Mouse (Mus musculus) heart, postnatal 36 days (tissue): ENCODE measurements at regions not wholly inside any gene's neighbourhood (a gene's known extent, or its start where the extent isn't known, plus 50 kb on each side); places are given as distances from the start of the nearest gene placed in this dataset.

Source experiments
- DNase-seq, 2 experiments: peaks; one replicate each; pipeline ENCODE4 v3.0.0; 2021 to 2022
- intact Hi-C: fragments of 180-260 bp; cut with DNase I; formaldehyde crosslinking; loops from one replicate; pipeline ENCODE4 v1.15.1; 2025

GRCm38 (mm10) chr3:137482546-137482945, 138.9 kb upstream of the Ddit4l start:
- intact Hi-C loops, result no loop called here
- DNase-seq, result no peak

- DNase-seq, result no peak
- intact Hi-C loops, result no loop called here
Measured at GRCm38 (mm10) chr3:137482971-137483370, 138.4 kb upstream of the Ddit4l start.

GRCm38 (mm10) chr3:137489592-137489991, 131.8 kb upstream of the Ddit4l start:
- DNase-seq, result no peak
- intact Hi-C loops, result no loop called here

GRCm38 (mm10) chr3:137491508-137492019, 129.8 kb upstream of the Ddit4l start:
- DNase-seq, result no peak
- intact Hi-C loops, result no loop called here

GRCm38 (mm10) chr3:137498343-137498742, 123.1 kb upstream of the Ddit4l start:
- intact Hi-C loops, result no loop called here
- no peak for DNase-seq

- no peak for DNase-seq
- intact Hi-C loops, result no loop called here
Measured at GRCm38 (mm10) chr3:137511283-137511682, 110.1 kb upstream of the Ddit4l start.

GRCm38 (mm10) chr3:137512411-137512810, 109.0 kb upstream of the Ddit4l start:
- intact Hi-C loops, result no loop called here
- no peak for DNase-seq

GRCm38 (mm10) chr3:137513026-137513425, 108.4 kb upstream of the Ddit4l start:
- intact Hi-C loops, result no loop called here
- peak; percentile 19 to 24 for DNase-seq

- no peak for DNase-seq
- intact Hi-C loops, result no loop called here
Measured at GRCm38 (mm10) chr3:137514238-137514637, 107.2 kb upstream of the Ddit4l start.

- DNase-seq, result no peak
- intact Hi-C loops, result no loop called here
Measured at GRCm38 (mm10) chr3:137517433-137517832, 104.0 kb upstream of the Ddit4l start.

GRCm38 (mm10) chr3:137520191-137520590, 101.2 kb upstream of the Ddit4l start:
- no peak for DNase-seq

GRCm38 (mm10) chr3:137525606-137526575, 95.5 kb upstream of the Ddit4l start:
- intact Hi-C loops, result no loop called here
- peak in 1 of 2 experiments; percentile 4 for DNase-seq

More at GRCm38 (mm10) chr3:137520191-137520590, 101.2 kb upstream of the Ddit4l start:
- intact Hi-C loops, result no loop called here

GRCm38 (mm10) chr3:137529592-137529960, 91.8 kb upstream of the Ddit4l start:
- intact Hi-C loops, result no loop called here
- DNase-seq, result no peak

- DNase-seq, result no peak
- intact Hi-C loops, result no loop called here
Measured at GRCm38 (mm10) chr3:137529961-137530609, 91.3 kb upstream of the Ddit4l start.

- DNase-seq, result no peak
- intact Hi-C loops, result no loop called here
Measured at GRCm38 (mm10) chr3:137541666-137542065, 79.7 kb upstream of the Ddit4l start.

GRCm38 (mm10) chr3:137542343-137542742, 79.1 kb upstream of the Ddit4l start:
- intact Hi-C loops, result no loop called here
- DNase-seq, result no peak

- intact Hi-C loops, result no loop called here
- peak; percentile 9 to 13 for DNase-seq
Measured at GRCm38 (mm10) chr3:137547414-137547877, 74.0 kb upstream of the Ddit4l start.

GRCm38 (mm10) chr3:137547938-137548337, 73.5 kb upstream of the Ddit4l start:
- DNase-seq, result peak; percentile 29 to 34
- intact Hi-C loops, result no loop called here

- intact Hi-C loops, result no loop called here
- no peak for DNase-seq
Measured at GRCm38 (mm10) chr3:137550708-137551107, 70.7 kb upstream of the Ddit4l start.

GRCm38 (mm10) chr3:137552472-137553336, 68.7 kb upstream of the Ddit4l start:
- intact Hi-C loops, result no loop called here

More at GRCm38 (mm10) chr3:137552472-137553336, 68.7 kb upstream of the Ddit4l start:
- DNase-seq, result no peak
